Mouse (Mus musculus) testis, adult 2 months (tissue): ENCODE results near the gene Prkaa2. TPM values are rescaled to one million over a fixed set of nuclear protein-coding genes. Genes with fewer than 3 reads are reported as not detected.

Experiments used
- H3K27ac ChIP-seq: fragments of 200-500 bp; 2 replicates; pipeline ENCODE4 v1.5.1; 2012; ENCODE audit warnings: low read depth, low read length; ENCODE audit not compliant: control insufficient read depth, insufficient read depth
- H3K27me3 ChIP-seq: fragments of 200-500 bp; 2 replicates; pipeline ENCODE4 v1.6.1; 2012; ENCODE audit warnings: mild to moderate bottlenecking, low read length, moderate library complexity; ENCODE audit not compliant: control insufficient read depth, insufficient read depth
- H3K36me3 ChIP-seq: fragments of 200-500 bp; 2 replicates; pipeline ENCODE4 v1.6.1; 2012; ENCODE audit warnings: mild to moderate bottlenecking, low read length; ENCODE audit not compliant: control insufficient read depth, insufficient read depth
- H3K4me1 ChIP-seq: fragments of 200-500 bp; 2 replicates; pipeline ENCODE4 v1.6.1; 2012; ENCODE audit warnings: low read length; ENCODE audit not compliant: control insufficient read depth, insufficient read depth
- H3K4me3 ChIP-seq: fragments of 200-500 bp; 2 replicates; pipeline ENCODE4 v1.5.1; 2012; ENCODE audit warnings: low read depth, mild to moderate bottlenecking, low read length, moderate library complexity, mixed read lengths; ENCODE audit not compliant: control insufficient read depth
- CTCF ChIP-seq: fragments of 200-500 bp; IDR thresholded peaks from 2 replicates; pipeline ENCODE4 v1.5.1; 2012; ENCODE audit warnings: low read depth, mild to moderate bottlenecking, inconsistent platforms, low read length, moderate library complexity; ENCODE audit not compliant: control insufficient read depth, insufficient read depth, insufficient replicate concordance
- POLR2A ChIP-seq: fragments of 200-500 bp; IDR thresholded peaks from 2 replicates; pipeline ENCODE4 v1.6.1; 2012; ENCODE audit warnings: low read depth, mild to moderate bottlenecking, inconsistent platforms, low read length, moderate library complexity; ENCODE audit not compliant: control insufficient read depth
- polyA plus RNA-seq: library from polyadenylated mRNA; depleted of rRNA; stranded (reverse); fragments of >200 nt; gene quantifications from 2 replicates; pipeline ENCODE4 v1.2.3, GENCODE M21; 2012

Prkaa2 gene
- polyA plus RNA-seq, 1 experiment, result 0.38 TPM

- Histone ChIP-seq H3K27ac (no peak overlapping the region), H3K4me1 (peaks cover 12% of the 10 kb centered on the region), H3K27me3 (no peaks in the 10 kb centered on the region), H3K36me3 (no peaks in the 10 kb centered on the region), H3K4me3 (no peak overlapping the region)
- TF ChIP-seq CTCF (no peak), POLR2A (no peak)
Observed at GRCm38 (mm10) chr4:105107943-105108640, 1.6 kb downstream of the Prkaa2 start.

GRCm38 (mm10) chr4:105104099-105104872 lies 5.4 kb downstream of the Prkaa2 start:
- Histone ChIP-seq H3K27me3 (no peaks in the 10 kb centered on the region), H3K4me3 (no peak overlapping the region), H3K36me3 (no peaks in the 10 kb centered on the region), H3K4me1 (peaks cover 4% of the 10 kb centered on the region; the same call in 1 of the 2 replicates), H3K27ac (no peak overlapping the region)
- TF ChIP-seq POLR2A (no peak), CTCF (no peak)

- TF ChIP-seq POLR2A (no peak), CTCF (no peak)
- Histone ChIP-seq H3K36me3 (no peaks in the 10 kb centered on the region), H3K27me3 (no peaks in the 10 kb centered on the region), H3K4me1 (no peaks in the 10 kb centered on the region), H3K27ac (no peak overlapping the region), H3K4me3 (no peak overlapping the region)
Observed at GRCm38 (mm10) chr4:105101337-105101688, 8.4 kb downstream of the Prkaa2 start.

- Histone ChIP-seq H3K27me3 (no peaks in the 10 kb centered on the region), H3K4me1 (no peaks in the 10 kb centered on the region), H3K4me3 (no peak overlapping the region), H3K36me3 (no peaks in the 10 kb centered on the region), H3K27ac (no peak overlapping the region)
- TF ChIP-seq CTCF, result no peak
Observed at GRCm38 (mm10) chr4:105100508-105101336, 9.0 kb downstream of the Prkaa2 start.

GRCm38 (mm10) chr4:105098660-105099059 lies 11.0 kb downstream of the Prkaa2 start:
- H3K27me3 ChIP-seq, result no peaks in the 10 kb centered on the region
- H3K27ac ChIP-seq, result no peak overlapping the region
- no peaks in the 10 kb centered on the region for H3K36me3 ChIP-seq
- TF ChIP-seq CTCF, result no peak
- no peaks in the 10 kb centered on the region; the same call in 1 of the 2 replicates for H3K4me1 ChIP-seq
- H3K4me3 ChIP-seq, result no peak overlapping the region

- Histone ChIP-seq H3K27ac (no peak overlapping the region), H3K4me1 (no peaks in the 10 kb centered on the region; the same call in 1 of the 2 replicates), H3K36me3 (no peaks in the 10 kb centered on the region), H3K27me3 (no peaks in the 10 kb centered on the region), H3K4me3 (no peak overlapping the region)
- TF ChIP-seq POLR2A (no peak), CTCF (no peak)
Observed at GRCm38 (mm10) chr4:105098158-105098557, 11.5 kb downstream of the Prkaa2 start.

- Histone ChIP-seq H3K4me1 (no peaks in the 10 kb centered on the region; the same call in 1 of the 2 replicates), H3K36me3 (no peaks in the 10 kb centered on the region), H3K27me3 (no peaks in the 10 kb centered on the region), H3K27ac (no peak overlapping the region), H3K4me3 (no peak overlapping the region)
- TF ChIP-seq POLR2A (no peak), CTCF (no peak)
Observed at GRCm38 (mm10) chr4:105095316-105095715, 14.4 kb downstream of the Prkaa2 start.
